Mouse (Mus musculus) neural tube, postnatal 0 days (tissue): ENCODE results near the gene Nkapl. TPM values are rescaled to one million over a fixed set of nuclear protein-coding genes. Genes with fewer than 3 reads are reported as not detected.

Experiments used
- microRNA counts: library from miRNA; unstranded; fragments of <30 nt; microRNA quantifications from one replicate; lab custom pipeline; 2015
- microRNA-seq: library from miRNA; unstranded; fragments of <30 nt; microRNA quantifications from one replicate; pipeline ENCODE4, GENCODE M21; 2016
- polyA plus RNA-seq: library from polyadenylated mRNA; unstranded; fragments of >200 nt; fragmentation: Nextera tagmentation; extraction: Ambion mirVana; gene quantifications from 2 replicates; pipeline ENCODE4 v1.2.1, GENCODE M21; 2015

Nkapl gene
- polyA plus RNA-seq = 3.3 and 4.2 TPM in 2 replicates

DNA sequence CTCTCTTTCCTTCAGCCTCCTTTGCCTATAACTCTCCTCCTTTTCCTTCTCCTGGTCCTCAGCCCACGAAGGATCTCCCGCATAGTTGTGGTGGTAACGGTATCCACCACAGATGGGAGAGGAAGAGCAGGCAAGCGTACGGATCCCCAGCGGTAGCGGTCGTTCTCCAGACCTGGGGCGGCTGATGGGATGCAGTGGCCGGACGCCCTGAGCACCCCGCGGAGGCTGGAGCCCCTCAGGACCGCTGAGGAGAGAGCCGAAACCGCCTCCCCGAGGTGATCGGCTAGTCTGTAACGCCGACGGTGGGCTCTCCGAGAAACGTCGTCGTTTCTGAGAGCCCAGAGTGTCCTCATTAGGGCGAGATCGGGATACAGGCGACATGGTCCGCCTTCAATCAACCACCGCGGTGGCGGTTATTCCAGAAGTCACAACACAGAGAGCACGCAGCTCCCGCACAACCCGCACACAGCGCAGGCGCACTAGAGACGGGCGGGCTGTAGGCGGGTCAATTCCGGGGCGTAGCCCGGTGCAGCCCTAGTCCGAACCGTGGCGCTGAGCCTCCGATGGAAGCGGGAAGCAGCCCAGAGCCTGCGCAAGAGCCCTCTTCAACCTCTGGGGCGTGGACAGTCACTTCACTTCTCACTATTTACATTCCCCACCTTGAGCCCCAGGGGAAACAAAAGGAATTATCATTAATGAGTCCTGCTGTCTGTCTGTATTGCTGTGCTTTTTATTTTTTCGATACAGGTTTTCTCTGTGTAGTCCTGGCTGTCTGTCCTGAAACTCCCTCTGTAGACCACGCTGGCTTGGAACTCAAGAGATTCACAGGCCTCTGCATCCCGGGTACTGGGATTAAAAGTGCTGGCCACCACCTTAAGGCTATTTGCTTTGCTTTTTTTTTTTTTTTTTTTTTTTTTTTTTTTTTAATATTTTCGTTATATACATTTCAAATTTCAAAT lies at the start of gene Nkapl:
Gene Nkapl, minus strand, starts transcription at position 449 of the 959 bp plus-strand sequence.

GRCm38 (mm10) chr13:21501182-21501581 lies 32.9 kb upstream of the Nkapl start, which contains the start of gene Gm11273:
Gene Gm11273 (minus strand): TSS chr13:21501418.

GRCm38 (mm10) chr13:21495080-21495479 lies 26.8 kb upstream of the Nkapl start, which contains the start of gene AK157302:
Gene AK157302 (plus strand): TSS chr13:21495223.

DNA sequence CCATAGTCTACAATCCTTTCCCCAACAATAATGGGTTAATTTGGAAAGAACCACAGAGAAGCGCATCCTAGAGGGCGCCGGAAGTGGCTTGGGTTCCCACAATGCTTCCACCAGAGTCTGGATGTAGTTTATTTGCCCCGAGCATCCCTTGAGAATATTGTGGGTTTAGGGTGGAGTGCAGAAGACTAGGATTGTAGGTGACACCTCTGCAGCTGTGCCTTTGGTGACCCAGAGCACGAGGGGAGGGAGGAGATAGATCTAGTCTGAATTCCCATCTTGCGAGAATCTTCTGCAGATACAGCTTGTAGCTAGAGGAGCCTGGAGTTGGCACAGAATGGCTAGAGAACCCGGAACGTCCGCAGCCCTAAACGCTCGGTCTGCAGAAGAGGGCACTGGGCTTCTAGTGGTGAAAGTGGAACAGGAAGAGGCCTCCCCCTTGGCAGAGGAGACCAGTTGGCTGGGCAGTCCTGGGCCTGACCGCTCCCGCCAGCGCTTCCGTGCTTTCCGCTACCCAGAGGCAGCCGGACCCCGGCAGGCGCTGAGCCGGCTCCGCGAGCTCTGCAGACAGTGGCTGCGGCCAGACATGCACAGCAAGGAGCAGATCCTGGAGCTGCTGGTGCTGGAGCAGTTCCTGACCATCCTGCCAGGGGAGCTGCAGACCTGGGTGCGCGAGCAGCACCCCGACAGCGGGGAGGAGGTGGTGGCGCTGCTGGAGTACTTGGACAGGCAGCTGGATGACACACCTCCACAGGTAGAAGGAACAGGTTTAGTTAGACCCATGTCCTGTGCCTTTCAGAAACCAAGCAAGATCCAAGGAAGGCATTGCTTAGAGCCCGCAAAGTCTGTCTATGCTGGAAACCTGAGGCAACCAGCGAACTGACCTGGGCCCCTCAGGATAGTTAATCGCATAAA lies 10.7 kb upstream of the Nkapl start, which contains the start of the genes Zkscan4 and Gm10065:
Gene Zkscan4, plus strand, starts transcription at position 149 of the 912 bp plus-strand sequence.
Gene Gm10065, minus strand, starts transcription at position 683 of the 912 bp plus-strand sequence.

DNA sequence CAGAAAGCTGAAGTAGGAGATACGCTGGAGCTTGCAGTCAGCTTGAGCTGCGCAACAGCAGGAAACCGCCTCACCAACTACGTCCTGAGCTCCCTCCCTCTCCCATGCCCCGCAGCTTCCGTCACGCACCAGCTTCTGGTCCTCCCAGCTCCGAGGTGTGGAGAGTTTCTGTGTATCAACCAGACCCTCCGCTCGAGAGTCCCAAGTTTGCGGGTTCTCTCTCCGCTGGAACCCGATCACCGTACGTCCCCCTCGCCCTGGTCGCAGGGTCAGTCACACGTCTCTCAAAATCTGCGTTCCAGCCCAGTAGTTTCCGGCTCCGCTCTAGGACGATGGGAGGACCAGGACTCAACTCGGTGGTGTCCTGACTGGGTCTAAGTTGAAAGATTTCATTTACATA lies 14.9 kb downstream of the Nkapl start, which contains the start of gene Zscan26:
Gene Zscan26, minus strand, starts transcription at position 282 of the 400 bp plus-strand sequence.

DNA sequence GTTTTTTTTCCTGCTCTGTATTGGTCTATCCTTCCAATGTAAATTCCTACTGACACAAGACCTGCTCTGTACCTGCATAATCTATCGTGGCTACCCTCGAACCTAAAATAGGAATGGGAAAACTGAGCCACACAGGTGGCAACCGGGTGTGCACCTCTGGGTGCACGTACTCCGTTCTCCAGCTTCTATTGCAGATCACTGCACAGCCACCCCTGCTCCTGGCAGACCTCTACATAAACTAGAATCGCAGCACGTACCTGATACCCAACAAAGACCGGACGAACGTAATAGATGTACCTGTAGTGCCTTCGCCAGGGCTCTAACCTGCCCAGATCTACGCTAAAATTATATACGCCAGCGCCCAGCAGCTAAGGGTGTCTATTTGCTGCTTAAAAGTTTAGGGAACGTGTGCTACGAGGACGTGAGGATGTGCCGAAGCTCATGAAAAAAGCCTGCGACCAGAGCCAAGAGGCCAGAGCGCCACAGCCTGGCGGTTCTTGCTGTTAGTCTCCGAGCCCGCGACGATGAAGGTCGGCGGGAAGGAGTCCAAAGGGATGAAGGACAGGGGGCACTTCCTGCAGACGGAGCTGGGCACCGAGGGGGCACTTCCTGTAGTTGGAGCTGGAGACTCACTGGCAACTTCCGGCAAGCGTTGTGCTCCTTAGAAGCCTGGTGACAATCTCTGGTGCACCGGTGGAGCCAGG lies 27.7 kb downstream of the Nkapl start, which contains the start of gene Pgbd1:
Gene Pgbd1, minus strand, starts transcription at position 556 of the 704 bp plus-strand sequence.

MicroRNAs encoded within 50 kb of the gene (microRNA counts, 519-probe panel; counts per million panel counts)
- 40.5 counts per million for microRNA mmu-miR-1896 (lab: Ali Mortazavi, UCI)

Small RNAs within 50 kb of the gene (microRNA-seq; reads per million reads assigned to microRNA genes)
- gene Mir1896 = not detected

Other genes starting within 250 kb of the Nkapl start
- not detected in 2 replicates for gene Gpx5, start 175.8 kb downstream of the Nkapl start, polyA plus RNA-seq
- 0.51 and 0.79 TPM in 2 replicates for gene Gpx6, start 156.4 kb downstream of the Nkapl start, polyA plus RNA-seq
- not detected in 2 replicates for gene Olfr1367, start 121.6 kb downstream of the Nkapl start, polyA plus RNA-seq
- gene Zscan12, start 105.7 kb downstream of the Nkapl start, polyA plus RNA-seq = 7.2 and 7.6 TPM in 2 replicates
- 44.7 and 45.6 TPM in 2 replicates for gene Zkscan3, start 65.8 kb downstream of the Nkapl start, polyA plus RNA-seq
- gene Pgbd1, start 27.5 kb downstream of the Nkapl start, polyA plus RNA-seq = 1.4 and 1.9 TPM in 2 replicates
- gene Zscan26, start 14.8 kb downstream of the Nkapl start, polyA plus RNA-seq = 20.9 and 22.4 TPM in 2 replicates
- gene Zkscan4, start 10.4 kb upstream of the Nkapl start, polyA plus RNA-seq = 7.6 and 9.4 TPM in 2 replicates
- not detected in 2 replicates for gene Gm10065, start 10.9 kb upstream of the Nkapl start, polyA plus RNA-seq
- gene AK157302, start 26.7 kb upstream of the Nkapl start, polyA plus RNA-seq = 0.37 and 0.65 TPM in 2 replicates
- 9.1 and 11.5 TPM in 2 replicates for gene Gm11273, start 32.9 kb upstream of the Nkapl start, polyA plus RNA-seq
- gene Zkscan8, start 62.6 kb upstream of the Nkapl start, polyA plus RNA-seq = 3.5 and 4.0 TPM in 2 replicates
- 0.14 and 0.17 TPM in 2 replicates for gene Olfr1366, start 74.3 kb upstream of the Nkapl start, polyA plus RNA-seq
- gene Olfr1535, start 91.4 kb upstream of the Nkapl start, polyA plus RNA-seq = 0.09 and 0.11 TPM in 2 replicates
- not detected in 2 replicates for gene Olfr1364, start 113.2 kb upstream of the Nkapl start, polyA plus RNA-seq
- not detected in 2 replicates for gene Olfr1362, start 145.5 kb upstream of the Nkapl start, polyA plus RNA-seq
- not detected in 2 replicates for gene Olfr11, start 174.0 kb upstream of the Nkapl start, polyA plus RNA-seq
- gene Olfr1361, start 194.9 kb upstream of the Nkapl start, polyA plus RNA-seq = not detected in 2 replicates
- gene Olfr1360, start 208.9 kb upstream of the Nkapl start, polyA plus RNA-seq = not detected in 2 replicates
- gene Olfr1359, start 229.6 kb upstream of the Nkapl start, polyA plus RNA-seq = not detected in 2 replicates
- not detected in 2 replicates for gene Hist1h2bl, start 247.6 kb upstream of the Nkapl start, polyA plus RNA-seq
- gene Hist1h2ai, start 247.9 kb upstream of the Nkapl start, polyA plus RNA-seq = 2.3 and 6.6 TPM in 2 replicates
- 0.86 TPM in 1 of 2 replicates, not detected in the other for gene Hist1h3h, start 249.2 kb upstream of the Nkapl start, polyA plus RNA-seq